Mouse (Mus musculus) liver, adult 2 months (tissue): ENCODE data around the gene Slc25a26. TPM values are rescaled to one million over a fixed set of nuclear protein-coding genes. Genes with fewer than 3 reads are reported as not detected.

Experiments
- DNase-seq: peaks from one replicate; pipeline ENCODE4 v3.0.0-alpha.2; 2011; ENCODE audit warnings: low read depth, low spot score; ENCODE audit errors: extremely low read depth
- H3K27ac ChIP-seq: fragments of 200-500 bp; replicated peaks from 2 replicates; pipeline ENCODE4 v1.5.1; 2012; ENCODE audit warnings: low read depth, mild to moderate bottlenecking, control low read depth, inconsistent platforms, low read length; ENCODE audit not compliant: insufficient read depth
- H3K27me3 ChIP-seq: fragments of 200-500 bp; 2 replicates; pipeline ENCODE4 v1.6.1; 2012; ENCODE audit warnings: mild to moderate bottlenecking, moderate library complexity, low read length, inconsistent platforms; ENCODE audit not compliant: control insufficient read depth, insufficient read depth
- H3K36me3 ChIP-seq: fragments of 200-500 bp; 2 replicates; pipeline ENCODE4 v1.6.1; 2012; ENCODE audit warnings: low read length, inconsistent platforms; ENCODE audit not compliant: control insufficient read depth, insufficient read depth
- H3K4me1 ChIP-seq: fragments of 200-500 bp; 2 replicates; pipeline ENCODE4 v1.6.1; 2011; ENCODE audit warnings: low read length; ENCODE audit not compliant: control insufficient read depth, insufficient read depth
- H3K4me3 ChIP-seq: fragments of 200-500 bp; 2 replicates; pipeline ENCODE4 v1.5.1; 2011; ENCODE audit warnings: low read depth, mild to moderate bottlenecking, control low read depth, low read length, moderate library complexity; ENCODE audit not compliant: insufficient read depth
- H3K79me2 ChIP-seq: fragments of 200-500 bp; 2 replicates; pipeline ENCODE4 v1.6.1; 2012; ENCODE audit warnings: inconsistent platforms, mild to moderate bottlenecking, low read length, moderate library complexity; ENCODE audit not compliant: control insufficient read depth, insufficient read depth
- H3K9ac ChIP-seq: fragments of 200-500 bp; 2 replicates; pipeline ENCODE4 v1.6.1; 2012; ENCODE audit warnings: low read depth, mild to moderate bottlenecking, control low read depth, inconsistent platforms, low read length
- CTCF ChIP-seq: fragments of 200-500 bp; IDR thresholded peaks from 2 replicates; pipeline ENCODE4 v1.5.1; 2011; ENCODE audit warnings: low read depth, low read length, control low read depth
- POLR2A ChIP-seq: fragments of 200-500 bp; IDR thresholded peaks from 2 replicates; pipeline ENCODE4 v1.6.1; 2011; ENCODE audit warnings: low read length, control low read depth; ENCODE audit not compliant: insufficient read depth; ENCODE audit errors: extremely low read depth
- WGBS: fragments of 180-500 bp; shearing (Covaris S2); methylation state at CpG from one replicate; pipeline ENCODE4 v1.1.7; 2018; 5-methylcytosine and 5-hydroxymethylcytosine counted together
- polyA plus RNA-seq: library from polyadenylated mRNA; depleted of rRNA; stranded (reverse); fragments of >200 nt; gene quantifications from 2 replicates; pipeline ENCODE4 v1.2.3, GENCODE M21; 2012; rRNA removed
- total RNA-seq: library from RNA; depleted of rRNA; stranded (reverse); fragments of >200 nt; gene quantifications from 2 replicates; pipeline ENCODE4 v1.2.3, GENCODE M21; 2014; rRNA removed

The Slc25a26 gene
- total and polyA plus RNA-seq, 2 experiments, result 5.7 to 9.7 TPM

DNA sequence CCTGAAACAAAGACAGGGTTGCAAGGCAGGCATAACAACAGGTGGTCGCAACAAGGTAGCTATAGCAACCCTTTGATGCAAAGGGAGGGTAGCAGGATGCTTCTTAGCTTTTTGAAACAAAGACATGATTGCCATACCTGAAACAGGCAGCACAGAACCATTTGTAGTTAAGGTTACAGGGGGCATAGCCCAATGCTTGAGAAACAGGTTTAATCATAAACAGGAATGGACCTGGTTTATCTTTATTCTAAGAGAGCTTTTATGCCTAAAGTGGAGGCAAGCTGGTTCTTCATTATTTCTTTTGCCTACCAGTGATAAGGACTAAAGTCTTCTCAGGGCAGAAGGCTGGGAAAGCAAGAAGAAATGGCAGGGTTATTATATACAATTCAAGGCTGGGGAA is 149.5 kb downstream of the Slc25a26 start:
- H3K36me3 ChIP-seq, result no peaks in the 10 kb centered on the region
- H3K27ac ChIP-seq, result peak overlapping the region; percentile 94
- peaks cover 26% of the 10 kb centered on the region; the same call in 1 of the 2 replicates for H3K79me2 ChIP-seq
- H3K4me3 ChIP-seq, result no peak overlapping the region
- peak; percentile 54 for DNase-seq
- peaks cover 40% of the 10 kb centered on the region for H3K4me1 ChIP-seq
- TF ChIP-seq POLR2A (no peak), CTCF (no peak)
- WGBS, result 83% methylated on average over 1 of the region's 1 CpGs
- no peaks in the 10 kb centered on the region for H3K27me3 ChIP-seq
- no peak overlapping the region for H3K9ac ChIP-seq

- Histone ChIP-seq H3K27ac (no peak overlapping the region), H3K4me3 (no peak overlapping the region), H3K36me3 (no peaks in the 10 kb centered on the region), H3K27me3 (no peaks in the 10 kb centered on the region), H3K4me1 (peaks cover 33% of the 10 kb centered on the region), H3K9ac (no peak overlapping the region), H3K79me2 (peaks cover 22% of the 10 kb centered on the region; the same call in 1 of the 2 replicates)
- 86% methylated on average over 17 of the region's 17 CpGs for WGBS
- DNase-seq, result peak; percentile 57
- no peak for TF ChIP-seq CTCF
Measured at GRCm38 (mm10) chr6:94651541-94651940, 151.4 kb downstream of the Slc25a26 start.

DNA sequence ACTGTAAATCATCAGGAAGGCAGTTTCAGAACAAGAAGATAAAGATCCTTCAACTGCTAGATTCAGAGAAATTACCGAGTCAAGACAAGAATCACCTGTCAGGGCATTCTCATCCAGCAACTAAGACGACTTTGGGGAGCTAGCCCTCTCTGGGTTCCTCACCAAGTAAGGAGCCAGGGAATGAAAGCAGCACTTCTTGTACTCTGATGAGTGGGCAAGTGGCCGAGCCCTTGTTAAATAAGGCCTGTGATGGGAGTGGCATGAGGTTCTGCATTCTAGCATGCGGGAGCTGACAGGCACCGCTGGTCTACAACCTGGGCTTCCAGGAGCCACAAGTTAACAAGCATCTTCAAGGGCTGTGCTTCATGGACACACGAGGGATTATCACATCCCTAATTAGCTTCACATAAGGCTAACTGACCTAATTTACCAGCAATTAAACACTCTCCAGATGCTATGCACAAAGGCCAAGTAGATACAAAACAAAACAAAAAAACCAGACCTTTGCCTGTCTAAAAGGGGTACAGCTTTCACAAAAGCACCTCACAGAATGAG is 152.6 kb downstream of the Slc25a26 start:
- H3K4me3 ChIP-seq, result no peak overlapping the region
- DNase-seq, result no peak
- no peak overlapping the region for H3K27ac ChIP-seq
- 93% methylated on average over 6 of the region's 6 CpGs for WGBS
- H3K27me3 ChIP-seq, result no peaks in the 10 kb centered on the region
- no peak overlapping the region for H3K9ac ChIP-seq
- no peaks in the 10 kb centered on the region for H3K36me3 ChIP-seq
- H3K4me1 ChIP-seq, result peaks cover 24% of the 10 kb centered on the region
- peaks cover 29% of the 10 kb centered on the region; the same call in 1 of the 2 replicates for H3K79me2 ChIP-seq
- TF ChIP-seq POLR2A (no peak), CTCF (no peak)

- no peak overlapping the region for H3K9ac ChIP-seq
- peaks cover 23% of the 10 kb centered on the region for H3K4me1 ChIP-seq
- WGBS, result 32% methylated on average over 10 of the region's 10 CpGs
- H3K36me3 ChIP-seq, result 0 out of 2 replicates have a peak, but pooled peaks cover under 1% of the 10 kb centered on the region
- H3K27ac ChIP-seq, result peak overlapping the region; percentile 74
- no peak for TF ChIP-seq POLR2A
- H3K4me3 ChIP-seq, result no peak overlapping the region
- peaks cover 32% of the 10 kb centered on the region; the same call in 1 of the 2 replicates for H3K79me2 ChIP-seq
- peak; percentile 89 for DNase-seq
- H3K27me3 ChIP-seq, result no peaks in the 10 kb centered on the region
Measured at GRCm38 (mm10) chr6:94653388-94654316, 153.5 kb downstream of the Slc25a26 start.

Other genes with a start within 250 kb of the Slc25a26 start
- 17.4 and 17.7 TPM in 2 replicates for gene Magi1, start 216.4 kb upstream of the Slc25a26 start, total RNA-seq
- gene Magi1, start 216.4 kb upstream of the Slc25a26 start, polyA plus RNA-seq, result 4.4 and 4.9 TPM in 2 replicates
- 12.4 and 13.3 TPM in 2 replicates for gene Lrig1, start 199.8 kb downstream of the Slc25a26 start, total RNA-seq
- 12.9 and 14.8 TPM in 2 replicates for gene Lrig1, start 199.8 kb downstream of the Slc25a26 start, polyA plus RNA-seq